Mouse (Mus musculus): ENCODE measurements around the gene Gm49711. TPM values are rescaled to one million over a fixed set of nuclear protein-coding genes. Genes with fewer than 3 reads are reported as not detected.
"Not testable (repeated sequence)": the region's sequence is repeated elsewhere in the genome, so short reads cannot be mapped to it uniquely, and the experiment has no call there.

Gm49711 gene
- total RNA-seq, 2 experiments from 2014 or later, result not detected

DNA sequence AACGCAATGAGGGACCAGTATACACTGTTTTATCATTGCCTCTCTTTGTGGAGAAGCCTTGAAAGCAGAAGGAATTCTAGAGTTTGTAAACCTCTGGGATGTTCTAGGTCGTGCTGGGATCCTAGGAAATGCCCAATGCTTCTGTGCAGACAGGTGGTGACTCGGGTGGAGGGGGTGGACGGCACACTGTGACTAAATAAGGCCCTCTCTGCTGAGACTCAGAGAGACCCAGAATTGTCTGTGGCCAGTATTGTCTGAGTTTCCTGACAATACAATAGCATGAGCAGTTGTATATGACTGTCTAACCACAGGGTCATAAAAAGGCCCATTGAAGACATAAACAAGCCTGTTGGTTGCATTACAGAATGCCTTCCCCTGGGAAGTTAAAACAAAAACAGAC is 105.4 kb downstream of the Gm49711 start:
- DNase-seq (ENCODE audit: low spot score in 2 of 2), result no peak

DNA sequence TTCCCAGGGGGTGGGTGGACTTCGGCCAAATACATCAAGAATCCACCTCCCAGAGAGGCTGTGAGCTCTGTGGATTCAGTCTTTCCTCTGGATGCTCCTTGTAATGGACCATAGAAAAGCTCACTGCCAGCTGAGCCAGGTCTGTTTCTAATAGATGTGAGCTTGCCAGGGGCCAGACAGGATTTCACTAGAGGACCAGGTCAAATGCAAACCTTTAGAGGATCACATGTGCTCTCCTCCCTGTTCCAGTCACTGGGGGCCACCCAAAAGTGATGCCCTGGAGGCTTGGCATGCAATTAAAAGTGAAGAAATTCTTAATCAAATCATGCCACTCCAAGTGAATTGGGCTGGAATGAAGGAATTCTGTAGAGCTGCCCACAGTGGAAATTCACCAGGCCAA is 117.9 kb downstream of the Gm49711 start:
- DNase-seq (ENCODE audit: low spot score in 2 of 2), result no peak

DNA sequence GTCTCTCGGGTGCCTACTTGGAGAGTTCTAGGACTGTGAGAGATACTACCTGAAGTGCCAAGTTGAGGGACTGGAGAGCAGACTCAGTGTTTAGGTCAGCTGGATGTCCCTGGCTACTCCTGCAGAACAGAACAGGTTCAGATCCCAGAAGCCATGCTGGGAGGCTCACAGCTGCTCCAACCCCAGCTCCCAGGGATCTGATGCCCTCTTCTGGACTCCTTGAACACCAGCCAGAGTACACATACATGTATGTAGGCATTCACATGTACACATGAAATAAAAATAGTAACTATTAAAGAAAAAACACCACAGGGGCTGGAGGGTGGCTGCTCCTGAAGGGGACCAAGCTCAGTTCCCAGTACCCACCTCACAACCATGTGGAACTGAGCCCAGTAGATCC is 119.6 kb downstream of the Gm49711 start:
- DNase-seq (ENCODE audit: low spot score in 2 of 2), result no peak

DNA sequence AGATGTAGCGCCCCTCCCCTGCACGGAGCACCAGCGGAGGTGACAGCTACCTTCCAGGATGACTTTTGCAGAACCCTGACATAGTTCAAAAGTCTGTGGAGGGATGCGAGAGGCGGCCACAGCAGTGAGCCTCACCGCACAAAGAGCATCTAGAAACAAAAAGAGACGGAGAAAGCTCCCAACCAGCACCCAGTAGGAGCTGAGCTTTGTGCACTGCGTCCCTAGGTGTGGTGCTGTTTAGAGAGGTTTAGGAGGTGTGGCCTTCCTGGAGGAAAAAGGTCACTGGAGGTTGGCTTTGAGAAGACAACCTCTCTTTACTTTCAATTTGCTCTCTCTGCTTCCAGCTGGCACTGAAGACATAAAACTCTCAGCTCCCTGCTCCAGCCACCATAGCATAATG is 121.2 kb downstream of the Gm49711 start:
- DNase-seq (ENCODE audit: low spot score in 2 of 2), result no peak

DNA sequence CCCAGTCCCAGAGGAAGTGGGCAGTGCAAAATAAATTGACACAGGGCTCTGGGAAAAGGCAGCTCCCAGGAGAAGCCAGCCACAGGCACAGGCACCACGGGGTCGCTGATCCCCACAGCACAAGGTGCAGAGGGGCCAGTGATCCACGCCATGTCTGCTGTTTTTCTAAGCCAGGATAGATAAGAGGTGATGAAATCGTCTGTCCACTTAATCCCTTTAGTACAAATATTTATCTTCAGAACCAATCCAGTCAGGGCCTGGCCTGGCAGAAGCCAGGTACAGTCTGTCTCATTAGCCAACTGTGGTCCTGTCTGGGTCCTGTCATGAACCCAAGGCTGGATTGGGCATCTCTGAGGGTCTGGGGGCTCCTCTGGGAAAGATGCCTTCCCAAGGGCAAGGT is 125.4 kb downstream of the Gm49711 start:
- DNase-seq (ENCODE audit: low spot score in 2 of 2), result no peak

GRCm38 (mm10) chr16:92190603-92191002 is 132.5 kb downstream of the Gm49711 start:
- DNase-seq (ENCODE audit: low spot score in 2 of 2), result no peak

DNA sequence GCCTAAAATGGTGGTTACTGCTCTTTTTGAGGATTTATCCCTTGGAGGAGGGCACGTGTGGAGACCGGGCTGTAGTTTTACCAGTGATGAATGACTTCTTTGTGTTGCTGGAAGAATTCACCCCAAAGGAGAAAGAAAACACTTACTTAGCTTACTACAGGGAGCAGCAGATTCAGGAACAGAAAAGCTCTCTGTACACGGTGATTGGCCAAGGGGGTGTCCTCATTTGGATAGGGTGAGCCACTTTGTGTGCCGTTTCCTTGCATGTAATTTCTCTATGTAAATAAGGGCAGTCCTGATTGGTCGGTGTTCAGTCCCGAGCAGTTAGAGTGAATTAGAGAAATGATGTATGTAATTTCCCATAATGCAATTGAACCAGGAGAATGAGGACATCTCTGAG is 137.0 kb downstream of the Gm49711 start:
- no peak for DNase-seq (ENCODE audit: low spot score in 2 of 2)

DNA sequence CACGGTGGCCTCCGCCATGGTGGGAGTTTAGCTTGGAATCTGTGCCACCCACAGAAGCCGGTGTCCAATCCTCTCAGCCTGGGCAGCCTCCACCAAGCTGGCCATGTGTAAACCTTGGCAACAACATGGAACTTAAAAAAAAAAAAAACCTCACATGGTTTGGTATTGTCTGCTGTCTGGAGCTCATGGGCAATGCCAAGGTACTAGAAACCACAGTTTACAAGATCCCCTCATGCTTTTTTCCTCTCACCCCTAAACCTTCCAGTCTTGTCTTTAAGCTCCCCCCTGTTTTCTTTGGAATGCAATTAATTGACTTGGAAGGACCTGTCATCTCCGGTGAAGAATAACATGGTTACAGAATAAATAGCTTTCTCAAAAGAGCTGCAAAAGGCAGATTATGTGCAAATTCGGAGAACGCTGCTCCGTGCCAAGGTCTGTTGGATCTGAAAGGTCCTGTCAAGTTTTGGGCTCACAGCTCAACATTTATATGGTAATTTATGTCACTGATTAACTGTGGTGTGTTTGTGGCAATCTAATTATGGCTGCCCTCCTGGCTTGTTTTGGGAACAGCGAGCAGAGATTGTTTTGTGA is 138.7 kb downstream of the Gm49711 start:
- no peak for DNase-seq (ENCODE audit: low spot score in 2 of 2)

GRCm38 (mm10) chr16:92200615-92201014 is 142.5 kb downstream of the Gm49711 start:
- DNase-seq (ENCODE audit: low spot score in 2 of 2), result peak in 1 of 2 experiments; percentile 53

DNA sequence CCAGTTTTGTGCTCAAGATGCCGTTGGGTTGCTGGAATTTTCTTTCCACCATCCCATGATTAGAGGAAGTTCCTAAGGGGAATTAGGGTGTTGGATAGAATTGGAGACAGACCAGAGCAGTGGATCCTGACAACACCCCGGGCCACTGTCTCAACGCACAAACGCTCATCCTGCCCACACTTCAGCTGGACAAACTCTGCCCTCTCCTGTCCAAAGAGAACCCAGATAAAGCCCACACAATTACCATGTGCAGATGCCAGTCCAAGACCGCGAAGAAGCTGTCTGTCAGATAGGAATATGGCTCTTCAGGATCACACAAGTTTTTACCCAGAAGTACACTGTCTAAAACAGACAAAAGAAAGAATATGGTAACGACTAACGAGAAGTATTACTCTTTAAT is 145.5 kb downstream of the Gm49711 start:
- DNase-seq (ENCODE audit: low spot score in 2 of 2), result no peak

- DNase-seq (ENCODE audit: low spot score in 2 of 2), result no peak
Measured at GRCm38 (mm10) chr16:92209291-92209781, 151.2 kb downstream of the Gm49711 start.

- not testable (repeated sequence) for DNase-seq (ENCODE audit: low spot score in 2 of 2)
Measured at GRCm38 (mm10) chr16:92210316-92210715, 152.2 kb downstream of the Gm49711 start.

DNA sequence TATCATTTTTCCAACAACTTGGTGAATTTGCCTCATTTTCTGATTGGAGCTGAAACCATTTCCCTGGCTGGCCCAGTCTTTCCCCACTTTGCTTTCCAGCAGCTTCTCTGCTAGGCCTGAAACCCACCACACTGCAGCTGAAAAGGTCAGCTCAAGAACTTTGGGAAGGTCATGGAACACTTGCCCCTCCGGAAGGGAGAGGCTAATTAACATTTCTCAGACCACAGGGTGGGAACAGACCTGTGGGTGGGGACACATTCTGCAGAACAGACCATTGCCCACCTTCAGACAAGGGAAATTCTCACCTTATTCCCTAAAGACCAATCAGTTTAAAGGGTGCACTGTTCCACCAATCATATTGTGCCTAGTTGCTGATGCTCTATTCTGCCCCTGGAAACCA is 155.8 kb downstream of the Gm49711 start:
- DNase-seq (ENCODE audit: low spot score in 2 of 2), result not testable (repeated sequence)

GRCm38 (mm10) chr16:92215599-92216390 is 157.7 kb downstream of the Gm49711 start:
- DNase-seq (ENCODE audit: low spot score in 2 of 2), result no peak

- DNase-seq (ENCODE audit: low spot score in 2 of 2), result no peak
Measured at GRCm38 (mm10) chr16:92220754-92221153, 162.6 kb downstream of the Gm49711 start.

- no peak for DNase-seq (ENCODE audit: low spot score in 2 of 2)
Measured at GRCm38 (mm10) chr16:92228332-92228919, 170.3 kb downstream of the Gm49711 start.

DNA sequence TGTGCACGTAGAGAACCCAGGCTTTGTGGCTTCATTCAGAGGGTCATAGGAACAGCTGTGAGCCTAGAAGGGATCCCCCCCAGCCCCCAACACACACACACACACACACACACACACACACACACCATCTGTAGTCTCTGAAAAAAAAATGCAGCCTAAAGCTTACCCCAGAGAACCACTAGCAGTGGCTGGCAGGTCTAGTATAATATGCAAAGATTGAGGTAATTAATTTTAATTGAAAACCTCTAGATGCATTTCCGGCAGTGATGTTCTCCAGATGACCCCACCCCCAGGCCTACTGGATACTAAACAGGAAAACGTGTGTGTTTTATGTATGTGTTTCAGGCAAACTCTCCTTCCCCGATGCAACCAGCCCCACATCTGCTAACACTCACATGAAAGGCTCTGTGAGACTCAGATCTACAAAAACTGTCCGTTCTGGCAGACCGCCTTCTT is 172.4 kb downstream of the Gm49711 start:
- DNase-seq (ENCODE audit: low spot score in 2 of 2), result no peak

DNA sequence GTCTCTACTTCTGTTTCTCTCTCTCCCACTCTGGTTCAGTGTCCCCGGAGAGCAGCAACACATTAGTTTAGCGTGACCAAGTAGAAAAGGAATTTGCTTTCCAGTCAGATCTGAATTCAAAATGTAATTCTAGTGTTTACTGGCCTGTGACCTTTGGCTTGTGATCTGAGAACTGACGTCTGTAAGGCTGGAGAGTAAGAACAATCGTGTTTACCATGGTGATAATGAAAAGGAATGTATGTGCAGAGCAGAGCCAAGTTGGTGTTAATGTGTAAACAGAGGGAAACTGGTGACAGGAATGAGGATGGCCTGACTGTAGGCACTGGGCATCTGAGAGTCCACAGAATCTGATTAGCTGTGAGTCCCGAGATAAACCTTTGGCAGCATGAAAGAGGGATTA is 176.4 kb downstream of the Gm49711 start:
- no peak for DNase-seq (ENCODE audit: low spot score in 2 of 2)

GRCm38 (mm10) chr16:92235222-92235621 is 177.1 kb downstream of the Gm49711 start:
- no peak for DNase-seq (ENCODE audit: low spot score in 2 of 2)
